In genomic region chr6:86382551-86382950, GRCm38 (mm10) we compare ENCODE assay signal across 34 mouse cellular contexts. TPM values are rescaled to one million over a fixed set of nuclear protein-coding genes. Genes with fewer than 3 reads are reported as not detected.
"Had no signal": no experiment of that assay in that cellular context is flagged by ENCODE, and none has a peak within 500 bp of the region (broad histone marks: within the 10 kb centered on the region; RNA-seq: fewer than 3 reads in every experiment).

No protein-coding gene starts in this region.

- H3K27me3 ChIP-seq: limb, embryonic 12.5 days; limb, embryonic 13.5 days; limb, embryonic 15.5 days; liver, embryonic 12.5 days; liver, embryonic 13.5 days; liver, embryonic 15.5 days; lung, embryonic 15.5 days; megakaryocyte, embryonic 14.5 days; midbrain, embryonic 12.5 days; midbrain, embryonic 13.5 days; midbrain, embryonic 15.5 days; neural tube, embryonic 12.5 days had no signal

- H3K4me1 ChIP-seq: limb, embryonic 13.5 days; limb, embryonic 15.5 days; lung, embryonic 15.5 days; midbrain, embryonic 12.5 days; midbrain, embryonic 15.5 days; neural tube, embryonic 12.5 days had no signal

- H3K4me3 ChIP-seq: limb, embryonic 10.5 days; limb, embryonic 12.5 days; limb, embryonic 13.5 days; limb, embryonic 15.5 days; liver, embryonic 12.5 days; liver, embryonic 13.5 days; liver, embryonic 15.5 days; lung, embryonic 15.5 days; megakaryocyte, embryonic 14.5 days; midbrain, embryonic 10.5 days; midbrain, embryonic 12.5 days; midbrain, embryonic 13.5 days; midbrain, embryonic 15.5 days; myocyte; neural tube, embryonic 12.5 days had no signal

- H3K9me3 ChIP-seq: limb, embryonic 10.5 days; limb, embryonic 12.5 days; limb, embryonic 13.5 days; limb, embryonic 15.5 days; liver, embryonic 12.5 days; liver, embryonic 13.5 days; liver, embryonic 15.5 days; lung, embryonic 15.5 days; megakaryocyte, embryonic 14.5 days; midbrain, embryonic 10.5 days; midbrain, embryonic 12.5 days; midbrain, embryonic 13.5 days; midbrain, embryonic 15.5 days; neural tube, embryonic 12.5 days had no signal

- H3K9ac ChIP-seq: limb, embryonic 12.5 days; limb, embryonic 13.5 days; limb, embryonic 15.5 days; liver, embryonic 12.5 days; liver, embryonic 13.5 days; liver, embryonic 14.5 days; liver, embryonic 15.5 days; liver, postnatal 0 days; lung, embryonic 14.5 days; lung, embryonic 15.5 days; midbrain, embryonic 12.5 days; midbrain, embryonic 13.5 days; midbrain, embryonic 15.5 days; neural tube, embryonic 12.5 days had no signal

- H3K27ac ChIP-seq: limb, embryonic 10.5 days; limb, embryonic 12.5 days; limb, embryonic 13.5 days; limb, embryonic 15.5 days; liver, embryonic 12.5 days; liver, embryonic 13.5 days; liver, embryonic 14.5 days; liver, embryonic 15.5 days; lung, embryonic 15.5 days; macrophage; midbrain, embryonic 10.5 days; midbrain, embryonic 12.5 days; midbrain, embryonic 13.5 days; midbrain, embryonic 15.5 days; neural tube, embryonic 12.5 days had no signal

- H3K4me2 ChIP-seq: limb, embryonic 12.5 days; limb, embryonic 13.5 days; limb, embryonic 15.5 days; liver, embryonic 11.5 days; liver, embryonic 12.5 days; liver, embryonic 13.5 days; liver, embryonic 15.5 days; lung, embryonic 14.5 days; lung, embryonic 15.5 days; midbrain, embryonic 12.5 days; midbrain, embryonic 13.5 days; midbrain, embryonic 15.5 days; neural tube, embryonic 12.5 days had no signal

- ATAC-seq: liver, embryonic 12.5 days; liver, postnatal 0 days; lung, postnatal 0 days; midbrain, embryonic 13.5 days; midbrain, embryonic 15.5 days; midbrain, embryonic 16.5 days had no signal

- DNase-seq: left cerebral cortex, postnatal 4 days; liver; liver, embryonic 13.5 days; liver, postnatal 0 days; lung, adult 18-20 months; lung, adult 2 months; lung, embryonic 14.5 days; lung, postnatal 10 days; lung, postnatal 14 days; lung, postnatal 36 days; lung, postnatal 4 days; midbrain, embryonic 14.5 days had no signal

RNA-seq across cellular contexts. Expression of gene Gm44790, which starts 43.9 kb away (rescaled TPM):
- polyA plus RNA-seq: limb, embryonic 10.5 days; limb, embryonic 12.5 days; limb, embryonic 13.5 days; liver, embryonic 11.5 days; liver, embryonic 12.5 days; liver, embryonic 13.5 days; liver, embryonic 15.5 days; liver, embryonic 16.5 days; liver, postnatal 0 days; lung, embryonic 16.5 days; lung, postnatal 0 days; macrophage; midbrain, embryonic 13.5 days; midbrain, embryonic 14.5 days; midbrain, embryonic 15.5 days; midbrain, embryonic 16.5 days; myocyte; neural tube, embryonic 11.5 days; neural tube, embryonic 12.5 days had no signal
